ENCODE assay signal across 9 mouse cellular contexts in genomic region chr17:24461580-24461979, GRCm38 (mm10). TPM values are rescaled to one million over a fixed set of nuclear protein-coding genes. Genes with fewer than 3 reads are reported as not detected.
DNase-seq lines count a peak whose midpoint lies in the region; ATAC-seq and TF ChIP-seq lines count a peak whose summit lies in the region.
"Had no signal": no experiment of that assay in that cellular context is flagged by ENCODE, and none has a peak within 500 bp of the region (broad histone marks: within the 10 kb centered on the region; RNA-seq: fewer than 3 reads in every experiment).

No protein-coding gene starts in this region.

- peak; percentile 60 for TF ChIP-seq CTCF in heart, adult 2 months (IDR thresholded peaks at IDR 0.05)

- H3K4me2 ChIP-seq in midbrain, embryonic 15.5 days, result no peak overlapping the region
- no peak overlapping the region for H3K4me2 ChIP-seq in forebrain, embryonic 11.5 days (ENCODE audit: low read depth, low read length, severe bottlenecking)
- H3K4me2 ChIP-seq: neural tube, embryonic 12.5 days had no signal

- intact Hi-C loops in heart, adult 2 months (cut with DNase I), result no loop called here

- no peak for TF ChIP-seq EP300 in heart, adult 2 months (IDR thresholded peaks at IDR 0.05; ENCODE audit: insufficient read depth, low read depth, low read length)

- H3K4me3 ChIP-seq in heart, adult 2 months, result no peak overlapping the region
- H3K4me3 ChIP-seq in midbrain, embryonic 15.5 days, result no peak overlapping the region
- H3K4me3 ChIP-seq in forebrain, embryonic 11.5 days (ENCODE audit: low read depth, low read length), result no peak overlapping the region
- H3K4me3 ChIP-seq: neural tube, embryonic 12.5 days had no signal

- H3K9me3 ChIP-seq in midbrain, embryonic 15.5 days, result no peaks in the 10 kb centered on the region
- no peaks in the 10 kb centered on the region for H3K9me3 ChIP-seq in forebrain, embryonic 11.5 days (ENCODE audit: control insufficient read depth, low read length)
- H3K9me3 ChIP-seq: neural tube, embryonic 12.5 days had no signal

- no peak for DNase-seq in heart, adult 2 months
- no peak for DNase-seq in heart, adult 11 months
- peak; percentile 56 for DNase-seq in thymus, postnatal 14 days
- no peak for DNase-seq in thymus, postnatal 36 days
- DNase-seq in thymus, postnatal 4 days, result peak; percentile 63
- no peak for DNase-seq in forebrain, embryonic 11.5 days (ENCODE audit: low spot score)

- H3K79me2 ChIP-seq in heart, adult 2 months (replicated peaks; ENCODE audit: control insufficient read depth, insufficient read depth, low read length), result no peaks in the 10 kb centered on the region

- no peaks in the 10 kb centered on the region for H3K27me3 ChIP-seq in heart, adult 2 months (ENCODE audit: control insufficient read depth, insufficient read depth, low read length)
- no peaks in the 10 kb centered on the region for H3K27me3 ChIP-seq in midbrain, embryonic 15.5 days (replicated peaks)
- H3K27me3 ChIP-seq in forebrain, embryonic 11.5 days (ENCODE audit: control insufficient read depth, insufficient read depth, low read length), result no peaks in the 10 kb centered on the region
- H3K27me3 ChIP-seq: neural tube, embryonic 12.5 days had no signal

- ATAC-seq in hematopoietic stem cell, adult 5-6 weeks (replicated peaks in 1 of 2; ENCODE audit: insufficient read depth in 1 of 2, low FRiP score in 2 of 2, low TSS enrichment in 1 of 2, low read depth in 1 of 2, poor library complexity in 2 of 2, severe bottlenecking in 2 of 2), result peak; percentile 46 to 58; a peak in 1 of 4 replicates
- ATAC-seq in midbrain, embryonic 15.5 days (replicated peaks), result no peak
- no peak for ATAC-seq in forebrain, embryonic 11.5 days (replicated peaks; ENCODE audit: low FRiP score)

- no peaks in the 10 kb centered on the region for H3K36me3 ChIP-seq in heart, adult 2 months (ENCODE audit: control insufficient read depth, insufficient read depth, low read length)
- no peaks in the 10 kb centered on the region for H3K36me3 ChIP-seq in midbrain, embryonic 15.5 days (replicated peaks)
- H3K36me3 ChIP-seq in forebrain, embryonic 11.5 days (ENCODE audit: control insufficient read depth, insufficient read depth, low read length), result no peaks in the 10 kb centered on the region
- H3K36me3 ChIP-seq: neural tube, embryonic 12.5 days had no signal

- TF ChIP-seq POLR2A in heart, adult 2 months (IDR thresholded peaks at IDR 0.05; ENCODE audit: insufficient read depth, low read depth, low read length), result no peak

- H3K27ac ChIP-seq in heart, adult 2 months, result no peak overlapping the region
- H3K27ac ChIP-seq in midbrain, embryonic 15.5 days, result no peak overlapping the region
- no peak overlapping the region for H3K27ac ChIP-seq in forebrain, embryonic 11.5 days (ENCODE audit: low read depth, low read length)
- H3K27ac ChIP-seq: neural tube, embryonic 12.5 days had no signal

- 80% methylated on average over 2 of the region's 2 CpGs for WGBS in heart, adult 2 months
- 75% methylated on average over 2 of the region's 2 CpGs for WGBS in midbrain, embryonic 15.5 days
- 69% methylated on average over 2 of the region's 2 CpGs for WGBS in forebrain, embryonic 11.5 days

- H3K4me1 ChIP-seq in heart, adult 2 months (ENCODE audit: control insufficient read depth, insufficient read depth, low read length), result no peaks in the 10 kb centered on the region
- H3K4me1 ChIP-seq in midbrain, embryonic 15.5 days, result no peaks in the 10 kb centered on the region
- H3K4me1 ChIP-seq in forebrain, embryonic 11.5 days (replicated peaks; ENCODE audit: control insufficient read depth, insufficient read depth, low read length), result no peaks in the 10 kb centered on the region
- H3K4me1 ChIP-seq: neural tube, embryonic 12.5 days had no signal

- no peak overlapping the region for H3K9ac ChIP-seq in heart, adult 2 months (ENCODE audit: low read depth, low read length)
- no peak overlapping the region for H3K9ac ChIP-seq in midbrain, embryonic 15.5 days
- H3K9ac ChIP-seq in forebrain, embryonic 11.5 days (ENCODE audit: low read length), result no peak overlapping the region
- H3K9ac ChIP-seq: neural tube, embryonic 12.5 days had no signal

RNA-seq across cellular contexts. Expression of gene E4f1, which starts 8.5 kb away (rescaled TPM):
- total RNA-seq in heart, adult 2 months (2021), result 10 to 100 TPM; 10.2 to 10.3 TPM
- polyA plus RNA-seq in heart, adult 2 months (2012; rRNA removed), result 43.6 and 43.7 TPM in 2 replicates
- total RNA-seq in hematopoietic stem cell, adult 5-6 weeks (2017), result 12.1 and 22.6 TPM in 2 replicates
- polyA plus RNA-seq in midbrain, embryonic 15.5 days (2015; fragmentation: Nextera tagmentation; extraction: Ambion mirVana), result 53.1 and 55.6 TPM in 2 replicates
- 28.8 and 31.4 TPM in 2 replicates for polyA plus RNA-seq in forebrain, embryonic 11.5 days (2014; fragmentation: Nextera tagmentation; extraction: Ambion mirVana)

RNA-seq across cellular contexts. Expression of gene Pgp, which starts 8.6 kb away (rescaled TPM):
- 10 to 100 TPM; 35.7 to 44.5 TPM for total RNA-seq in heart, adult 2 months (2021)
- polyA plus RNA-seq in heart, adult 2 months (2012; rRNA removed), result 39.1 and 46.4 TPM in 2 replicates
- total RNA-seq in hematopoietic stem cell, adult 5-6 weeks (2017), result 12.9 and 13.3 TPM in 2 replicates
- 63.7 and 67.1 TPM in 2 replicates for polyA plus RNA-seq in midbrain, embryonic 15.5 days (2015; fragmentation: Nextera tagmentation; extraction: Ambion mirVana)
- polyA plus RNA-seq in forebrain, embryonic 11.5 days (2014; fragmentation: Nextera tagmentation; extraction: Ambion mirVana), result 72.1 and 73.4 TPM in 2 replicates

RNA-seq across cellular contexts. Expression of gene Bricd5, which starts 12.1 kb away (rescaled TPM):
- not detected for total RNA-seq in heart, adult 2 months (2021)
- not detected in 2 replicates for polyA plus RNA-seq in heart, adult 2 months (2012; rRNA removed)
- 1.2 TPM in 1 of 2 replicates, not detected in the other for total RNA-seq in hematopoietic stem cell, adult 5-6 weeks (2017)
- polyA plus RNA-seq in midbrain, embryonic 15.5 days (2015; fragmentation: Nextera tagmentation; extraction: Ambion mirVana), result 0.23 and 0.28 TPM in 2 replicates
- polyA plus RNA-seq in forebrain, embryonic 11.5 days (2014; fragmentation: Nextera tagmentation; extraction: Ambion mirVana), result 0.41 and 0.44 TPM in 2 replicates

RNA-seq across cellular contexts. Expression of gene Mlst8, which starts 17.3 kb away (rescaled TPM):
- total RNA-seq in heart, adult 2 months (2021), result 10 to 100 TPM in 1 of 2 experiments, 1 to 10 TPM in 1; 8.5 to 10.7 TPM
- polyA plus RNA-seq in heart, adult 2 months (2012; rRNA removed), result 28.1 and 42.0 TPM in 2 replicates
- total RNA-seq in hematopoietic stem cell, adult 5-6 weeks (2017), result 9.2 and 31.8 TPM in 2 replicates
- polyA plus RNA-seq in midbrain, embryonic 15.5 days (2015; fragmentation: Nextera tagmentation; extraction: Ambion mirVana), result 40.6 and 43.7 TPM in 2 replicates
- 33.8 and 34.0 TPM in 2 replicates for polyA plus RNA-seq in forebrain, embryonic 11.5 days (2014; fragmentation: Nextera tagmentation; extraction: Ambion mirVana)

RNA-seq across cellular contexts. Expression of gene Dnase1l2, which starts 18.7 kb away (rescaled TPM):
- 1 to 10 TPM in 1 of 2 experiments, under 1 TPM in 1; 0.65 to 1.5 TPM for total RNA-seq in heart, adult 2 months (2021)
- polyA plus RNA-seq in heart, adult 2 months (2012; rRNA removed), result 5.2 and 7.2 TPM in 2 replicates
- total RNA-seq in hematopoietic stem cell, adult 5-6 weeks (2017), result 2.7 TPM in 1 of 2 replicates, not detected in the other
- polyA plus RNA-seq in midbrain, embryonic 15.5 days (2015; fragmentation: Nextera tagmentation; extraction: Ambion mirVana), result 7.3 and 9.6 TPM in 2 replicates
- polyA plus RNA-seq in forebrain, embryonic 11.5 days (2014; fragmentation: Nextera tagmentation; extraction: Ambion mirVana), result 2.7 and 3.3 TPM in 2 replicates

Comparison
In these comparisons a context has a peak if more than half of its experiments do, and no peak if none do; other contexts are left out.
1. DNase-seq: peak in thymus, postnatal 14 days (single experiment) and thymus, postnatal 4 days (single experiment); none in heart, adult 2 months (0 of 2), heart, adult 11 months (single experiment), thymus, postnatal 36 days (0 of 2) and forebrain, embryonic 11.5 days (single experiment).
2. ATAC-seq: peak in hematopoietic stem cell, adult 5-6 weeks (2 of 2); none in midbrain, embryonic 15.5 days (single experiment) and forebrain, embryonic 11.5 days (single experiment).